Comparison of ENCODE assay signal across 25 mouse cellular contexts in genomic region chr3:135677064-135677463, GRCm38 (mm10). TPM values are rescaled to one million over a fixed set of nuclear protein-coding genes. Genes with fewer than 3 reads are reported as not detected.
DNase-seq lines count a peak whose midpoint lies in the region; ATAC-seq and TF ChIP-seq lines count a peak whose summit lies in the region.
"Had no signal": no experiment of that assay in that cellular context is flagged by ENCODE, and none has a peak within 500 bp of the region (broad histone marks: within the 10 kb centered on the region; RNA-seq: fewer than 3 reads in every experiment).

No protein-coding gene starts in this region.

- no peak overlapping the region for H3K27ac ChIP-seq in liver, embryonic 16.5 days (ENCODE audit: low read length)
- H3K27ac ChIP-seq in liver, embryonic 11.5 days (ENCODE audit: low read depth, low read length) = no peak overlapping the region
- H3K27ac ChIP-seq in MEL (ENCODE audit: control insufficient read depth, low read depth, low read length) = no peak overlapping the region
- peak overlapping the region; percentile 60 for H3K27ac ChIP-seq in embryonic fibroblast, embryonic 13.5 days (ENCODE audit: insufficient read depth, low read length)
- H3K27ac ChIP-seq: embryonic facial prominence, embryonic 10.5 days; embryonic facial prominence, embryonic 12.5 days; forebrain, embryonic 10.5 days; forebrain, embryonic 12.5 days; forebrain, embryonic 15.5 days had no signal

- no peak for TF ChIP-seq POLR2A in MEL (IDR thresholded peaks at IDR 0.05; ENCODE audit: control insufficient read depth in 1 of 2, insufficient read depth in 1 of 2, low read depth in 1 of 2, low read length in 2 of 2, poor library complexity in 1 of 2)
- TF ChIP-seq POLR2A in embryonic fibroblast, embryonic 13.5 days (IDR thresholded peaks at IDR 0.05; ENCODE audit: low read depth, low read length) = no peak

- peaks cover 3% of the 10 kb centered on the region; the same call in 1 of the 2 replicates for H3K79me2 ChIP-seq in MEL (ENCODE audit: control insufficient read depth, insufficient read depth, low read length, poor library complexity)

- DNase-seq in liver, embryonic 11.5 days (ENCODE audit: low spot score) = no peak
- DNase-seq in MEL (ENCODE audit: low read depth, low spot score) = no peak
- DNase-seq in kidney, adult 9 months = no peak
- DNase-seq in cerebellum, postnatal 25 days = no peak
- DNase-seq in gastrocnemius, adult 18-20 months (ENCODE audit: low spot score) = no peak
- DNase-seq: adrenal gland, adult 8-10 months; adrenal gland, postnatal 25 days; B cell, adult 2 months; cerebellum, adult 11 months; cerebellum, adult 18-20 months; cerebellum, adult 8-10 months; cerebellum, adult 9-11 months; cerebellum, postnatal 14 days; forebrain, postnatal 0 days had no signal

- TF ChIP-seq EP300 in MEL (IDR thresholded peaks at IDR 0.05; ENCODE audit: low read depth in 1 of 2, low read length in 2 of 2) = no peak

- TF ChIP-seq RAD21 in MEL (IDR thresholded peaks at IDR 0.05; ENCODE audit: low read depth, low read length) = no peak

- 0 out of 2 replicates have a peak, but pooled peaks have one; percentile 3 for ATAC-seq in liver, embryonic 16.5 days (ENCODE audit: low read depth)
- no peak for ATAC-seq in liver, embryonic 11.5 days (replicated peaks; ENCODE audit: low FRiP score)
- ATAC-seq in inflammation-experienced regulatory T-cells, adult 6 months = peak; percentile 22
- ATAC-seq: forebrain, embryonic 15.5 days; forebrain, postnatal 0 days had no signal

- H3K9me3 ChIP-seq in liver, embryonic 16.5 days (replicated peaks; ENCODE audit: control insufficient read depth, low read length) = no peaks in the 10 kb centered on the region
- H3K9me3 ChIP-seq in liver, embryonic 11.5 days (ENCODE audit: control insufficient read depth, low read length) = no peaks in the 10 kb centered on the region
- H3K9me3 ChIP-seq in MEL (replicated peaks; ENCODE audit: insufficient read depth, low read length) = no peaks in the 10 kb centered on the region
- H3K9me3 ChIP-seq: embryonic facial prominence, embryonic 10.5 days; embryonic facial prominence, embryonic 12.5 days; forebrain, embryonic 10.5 days; forebrain, embryonic 12.5 days; forebrain, embryonic 15.5 days; G1E had no signal

- TF ChIP-seq CTCF in MEL (IDR thresholded peaks at IDR 0.05 in 2 of 3, conservative IDR thresholded peaks at IDR 0.05 in 1 of 3; ENCODE audit: control insufficient read depth in 1 of 3, insufficient read depth in 1 of 3, low read depth in 2 of 3, low read length in 3 of 3, poor library complexity in 1 of 3, severe bottlenecking in 1 of 3) = no peak
- TF ChIP-seq CTCF in embryonic fibroblast, embryonic 13.5 days (IDR thresholded peaks at IDR 0.05; ENCODE audit: borderline replicate concordance, insufficient read depth, low read length) = no peak

- H3K4me2 ChIP-seq in liver, embryonic 16.5 days (ENCODE audit: low read depth, low read length) = no peak overlapping the region
- no peak overlapping the region for H3K4me2 ChIP-seq in liver, embryonic 11.5 days
- H3K4me2 ChIP-seq: embryonic facial prominence, embryonic 12.5 days; forebrain, embryonic 12.5 days; forebrain, embryonic 15.5 days had no signal

- H3K4me1 ChIP-seq in liver, embryonic 16.5 days (ENCODE audit: control insufficient read depth, low read depth, low read length) = peaks cover 20% of the 10 kb centered on the region
- H3K4me1 ChIP-seq in liver, embryonic 11.5 days (replicated peaks; ENCODE audit: control insufficient read depth, insufficient read depth, low read length) = peaks cover 35% of the 10 kb centered on the region
- peaks cover 2 to 4% of the 10 kb centered on the region in 2 experiments; a peak in 3 of 4 replicates for H3K4me1 ChIP-seq in MEL (ENCODE audit: control insufficient read depth in 1 of 2, insufficient read depth in 2 of 2, low read length in 2 of 2)
- H3K4me1 ChIP-seq in embryonic fibroblast, embryonic 13.5 days (ENCODE audit: control insufficient read depth, insufficient read depth, low read length) = peaks cover 30% of the 10 kb centered on the region

- no peak overlapping the region for H3K4me3 ChIP-seq in liver, embryonic 16.5 days (ENCODE audit: low read depth, low read length)
- no peak overlapping the region for H3K4me3 ChIP-seq in liver, embryonic 11.5 days (ENCODE audit: low read depth, low read length)
- H3K4me3 ChIP-seq in MEL (ENCODE audit: control insufficient read depth in 1 of 2, insufficient read depth in 1 of 2, low read depth in 2 of 2, low read length in 2 of 2) = no peak overlapping the region
- H3K4me3 ChIP-seq in embryonic fibroblast, embryonic 13.5 days (ENCODE audit: insufficient read depth, low read length) = no peak overlapping the region
- H3K4me3 ChIP-seq: embryonic facial prominence, embryonic 10.5 days; embryonic facial prominence, embryonic 12.5 days; erythroblast, embryonic 14.5 days; forebrain, embryonic 10.5 days; forebrain, embryonic 12.5 days; forebrain, embryonic 15.5 days had no signal

- 30% methylated on average over 5 of the region's 5 CpGs for WGBS in liver, embryonic 16.5 days (ENCODE audit: insufficient replicate concordance)
- 45% methylated on average over 5 of the region's 5 CpGs for WGBS in liver, embryonic 11.5 days

- no peak overlapping the region for H3K9ac ChIP-seq in liver, embryonic 16.5 days (ENCODE audit: low read depth, low read length)
- H3K9ac ChIP-seq in liver, embryonic 11.5 days (ENCODE audit: low read depth, low read length) = no peak overlapping the region
- no peak overlapping the region for H3K9ac ChIP-seq in MEL (ENCODE audit: control insufficient read depth, low read depth, low read length, poor library complexity, severe bottlenecking)
- H3K9ac ChIP-seq: embryonic facial prominence, embryonic 12.5 days; forebrain, embryonic 12.5 days; forebrain, embryonic 15.5 days; forebrain, postnatal 0 days had no signal

- no peaks in the 10 kb centered on the region for H3K36me3 ChIP-seq in liver, embryonic 16.5 days (ENCODE audit: control insufficient read depth, insufficient read depth)
- H3K36me3 ChIP-seq in liver, embryonic 11.5 days (ENCODE audit: control insufficient read depth, insufficient read depth, low read length) = no peaks in the 10 kb centered on the region
- H3K36me3 ChIP-seq in MEL (ENCODE audit: control insufficient read depth in 1 of 2, insufficient read depth in 2 of 2, low read length in 2 of 2) = peaks cover 0 to 18% of the 10 kb centered on the region in 2 experiments; a peak in 2 of 4 replicates
- H3K36me3 ChIP-seq: embryonic facial prominence, embryonic 10.5 days; embryonic facial prominence, embryonic 12.5 days; forebrain, embryonic 10.5 days; forebrain, embryonic 12.5 days; forebrain, embryonic 15.5 days; G1E had no signal

- no peaks in the 10 kb centered on the region for H3K27me3 ChIP-seq in liver, embryonic 16.5 days (ENCODE audit: control insufficient read depth, insufficient read depth, low read depth, low read length)
- no peaks in the 10 kb centered on the region for H3K27me3 ChIP-seq in liver, embryonic 11.5 days (replicated peaks; ENCODE audit: control insufficient read depth, insufficient read depth, low read length)
- no peaks in the 10 kb centered on the region for H3K27me3 ChIP-seq in MEL (ENCODE audit: control insufficient read depth in 1 of 2, insufficient read depth in 2 of 2, low read length in 2 of 2)
- H3K27me3 ChIP-seq: CH12.LX; embryonic facial prominence, embryonic 12.5 days; forebrain, embryonic 12.5 days; forebrain, embryonic 15.5 days had no signal

TF ChIP-seq in MEL, 35 proteins besides CTCF, POLR2A, EP300 and RAD21:
- TF ChIP-seq USF1 (IDR thresholded peaks at IDR 0.05; ENCODE audit: low read depth, low read length) = peak; percentile 74
- no peak for TF ChIP-seq SMC3 (IDR thresholded peaks at IDR 0.05; ENCODE audit: low read depth, low read length)
- TF ChIP-seq POLR2AphosphoS2 (IDR thresholded peaks at IDR 0.05; ENCODE audit: low read length) = no peak
- TF ChIP-seq MAFK (IDR thresholded peaks at IDR 0.05; ENCODE audit: borderline replicate concordance, low read depth, low read length) = no peak
- no peak for TF ChIP-seq KAT2A (conservative IDR thresholded peaks at IDR 0.05; ENCODE audit: low read depth, low read length)
- no peak for TF ChIP-seq USF2 (IDR thresholded peaks at IDR 0.05; ENCODE audit: borderline replicate concordance in 1 of 2, insufficient read depth in 1 of 2, low read depth in 1 of 2, low read length in 2 of 2)

RNA-seq across cellular contexts. Expression of gene Nfkb1, which starts 14.3 kb away (rescaled TPM):
- polyA plus RNA-seq in liver, embryonic 16.5 days (2015; fragmentation: Nextera tagmentation; extraction: Ambion mirVana) = 9.6 and 10.7 TPM in 2 replicates
- 27.8 and 29.4 TPM in 2 replicates for polyA plus RNA-seq in liver, embryonic 11.5 days (2014; fragmentation: Nextera tagmentation; extraction: Ambion mirVana)
- total RNA-seq in MEL (2012; rRNA removed) = 36.3 and 44.8 TPM in 2 replicates
- polyA plus RNA-seq in MEL (2012; ENCODE audit: insufficient read depth in 1 of 2, insufficient read length in 2 of 2, low read depth in 1 of 2, low replicate concordance in 2 of 2, missing spikeins in 1 of 2) = 10 to 100 TPM; 59.9 to 93.6 TPM
- 45.4 and 54.8 TPM in 2 replicates for polyA plus RNA-seq in embryonic fibroblast, embryonic 13.5 days (2011; ENCODE audit: insufficient read length, low read depth, missing spikeins)
- polyA plus RNA-seq in inflammation-experienced regulatory T-cells, adult 6 months (2017; shearing (Covaris generic)) = 100 to 1,000 TPM in 2 of 3 experiments, 10 to 100 TPM in 1; 95.7 to 123 (median 121) TPM
- total RNA-seq in gastrocnemius, adult 18-20 months (2021) = 10 to 100 TPM; 17.1 to 18.7 TPM
